Mouse (Mus musculus) bone marrow macrophage, adult 2 months (primary cell): ENCODE data around the gene Styxl1. TPM values are rescaled to one million over a fixed set of nuclear protein-coding genes. Genes with fewer than 3 reads are reported as not detected.

ENCODE experiments used
- H3K27ac ChIP-seq: 2 replicates; pipeline ENCODE4 v1.5.1; 2012; ENCODE audit warnings: low read depth, low read length; ENCODE audit not compliant: insufficient read depth
- H3K4me1 ChIP-seq: 2 replicates; pipeline ENCODE4 v1.6.1; 2012; ENCODE audit warnings: low read length; ENCODE audit not compliant: control insufficient read depth, insufficient read depth
- H3K4me3 ChIP-seq: 2 replicates; pipeline ENCODE4 v1.5.1; 2012; ENCODE audit warnings: mild to moderate bottlenecking, low read length, moderate library complexity; ENCODE audit not compliant: insufficient read depth
- CTCF ChIP-seq: IDR thresholded peaks from 2 replicates; pipeline ENCODE4 v1.5.1; 2012; ENCODE audit warnings: low read depth, mild to moderate bottlenecking, low read length, moderate library complexity
- POLR2A ChIP-seq: IDR thresholded peaks from 2 replicates; pipeline ENCODE4 v1.6.1; 2012; ENCODE audit warnings: mild to moderate bottlenecking, low read depth, low read length, borderline replicate concordance
- polyA plus RNA-seq: library from polyadenylated mRNA; stranded (reverse); fragments of >200 nt; gene quantifications from 2 replicates; pipeline ENCODE4 v1.2.4, GENCODE M21; 2012; ENCODE audit not compliant: missing spikeins, insufficient read depth, insufficient read length

Gene Styxl1
- polyA plus RNA-seq: 0.72 and 0.83 TPM in 2 replicates

GRCm38 (mm10) chr5:135777796-135778470, at the start of gene Styxl1:
Gene Styxl1 (minus strand): TSS chr5:135778385.
- peak within 1 kb of the TSS; percentile 70 for H3K4me3 ChIP-seq
- TF ChIP-seq POLR2A (no peak), CTCF (no peak)
- peaks cover 31% of the 10 kb centered on the region for H3K4me1 ChIP-seq
- H3K27ac ChIP-seq: peak within 1 kb of the TSS; percentile 84

GRCm38 (mm10) chr5:135826225-135826624, 48.0 kb upstream of the Styxl1 start:
- TF ChIP-seq POLR2A: no peak
- no peak for TF ChIP-seq CTCF
- Histone ChIP-seq H3K4me1 (no peaks in the 10 kb centered on the region), H3K4me3 (no peak overlapping the region), H3K27ac (no peak overlapping the region)

- H3K27ac ChIP-seq: no peak overlapping the region
- H3K4me3 ChIP-seq: no peak overlapping the region
- no peaks in the 10 kb centered on the region for H3K4me1 ChIP-seq
- TF ChIP-seq CTCF: no peak
- TF ChIP-seq POLR2A: no peak
Observed at GRCm38 (mm10) chr5:135824517-135824916, 46.3 kb upstream of the Styxl1 start.

GRCm38 (mm10) chr5:135822316-135822944, 44.2 kb upstream of the Styxl1 start:
- Histone ChIP-seq H3K27ac (no peak overlapping the region), H3K4me3 (no peak overlapping the region), H3K4me1 (no peaks in the 10 kb centered on the region)
- TF ChIP-seq CTCF (no peak), POLR2A (no peak)

- Histone ChIP-seq H3K27ac (no peak overlapping the region), H3K4me1 (no peaks in the 10 kb centered on the region), H3K4me3 (no peak overlapping the region)
- TF ChIP-seq CTCF: no peak
- no peak for TF ChIP-seq POLR2A
Observed at GRCm38 (mm10) chr5:135818491-135818890, 40.3 kb upstream of the Styxl1 start.

GRCm38 (mm10) chr5:135812991-135813390, 34.8 kb upstream of the Styxl1 start:
- no peak overlapping the region for H3K4me3 ChIP-seq
- H3K4me1 ChIP-seq: no peaks in the 10 kb centered on the region
- TF ChIP-seq CTCF: no peak
- no peak for TF ChIP-seq POLR2A
- no peak overlapping the region for H3K27ac ChIP-seq

- no peak overlapping the region for H3K27ac ChIP-seq
- no peaks in the 10 kb centered on the region for H3K4me1 ChIP-seq
- no peak overlapping the region for H3K4me3 ChIP-seq
- no peak for TF ChIP-seq CTCF
- TF ChIP-seq POLR2A: no peak
Observed at GRCm38 (mm10) chr5:135807263-135807637, 29.1 kb upstream of the Styxl1 start.

GRCm38 (mm10) chr5:135806555-135807262, 28.5 kb upstream of the Styxl1 start, which contains the start of gene Srrm3:
Gene Srrm3 (plus strand): TSS chr5:135806890.
- H3K27ac ChIP-seq: no peak within 1 kb of the TSS
- no peaks in the 10 kb centered on the region for H3K4me1 ChIP-seq
- no peak within 1 kb of the TSS for H3K4me3 ChIP-seq
- TF ChIP-seq CTCF (peak; percentile 92), POLR2A (no peak)

GRCm38 (mm10) chr5:135804735-135805134, 26.6 kb upstream of the Styxl1 start:
- Histone ChIP-seq H3K4me1 (no peaks in the 10 kb centered on the region), H3K27ac (no peak overlapping the region), H3K4me3 (no peak overlapping the region)
- TF ChIP-seq CTCF: no peak
- no peak for TF ChIP-seq POLR2A

- Histone ChIP-seq H3K4me3 (no peak overlapping the region), H3K4me1 (no peaks in the 10 kb centered on the region), H3K27ac (no peak overlapping the region)
- TF ChIP-seq CTCF: no peak
- no peak for TF ChIP-seq POLR2A
Observed at GRCm38 (mm10) chr5:135803676-135804075, 25.5 kb upstream of the Styxl1 start.
